Mouse (Mus musculus): ENCODE results near the gene Fam129a. TPM values are rescaled to one million over a fixed set of nuclear protein-coding genes. Genes with fewer than 3 reads are reported as not detected.
A peak's percentile ranks its signal among the peaks of the same experiment; 100 is the strongest.

The Fam129a gene
- total RNA-seq, 2 experiments from 2014 or later = 1.7 to 2.4 TPM

DNA sequence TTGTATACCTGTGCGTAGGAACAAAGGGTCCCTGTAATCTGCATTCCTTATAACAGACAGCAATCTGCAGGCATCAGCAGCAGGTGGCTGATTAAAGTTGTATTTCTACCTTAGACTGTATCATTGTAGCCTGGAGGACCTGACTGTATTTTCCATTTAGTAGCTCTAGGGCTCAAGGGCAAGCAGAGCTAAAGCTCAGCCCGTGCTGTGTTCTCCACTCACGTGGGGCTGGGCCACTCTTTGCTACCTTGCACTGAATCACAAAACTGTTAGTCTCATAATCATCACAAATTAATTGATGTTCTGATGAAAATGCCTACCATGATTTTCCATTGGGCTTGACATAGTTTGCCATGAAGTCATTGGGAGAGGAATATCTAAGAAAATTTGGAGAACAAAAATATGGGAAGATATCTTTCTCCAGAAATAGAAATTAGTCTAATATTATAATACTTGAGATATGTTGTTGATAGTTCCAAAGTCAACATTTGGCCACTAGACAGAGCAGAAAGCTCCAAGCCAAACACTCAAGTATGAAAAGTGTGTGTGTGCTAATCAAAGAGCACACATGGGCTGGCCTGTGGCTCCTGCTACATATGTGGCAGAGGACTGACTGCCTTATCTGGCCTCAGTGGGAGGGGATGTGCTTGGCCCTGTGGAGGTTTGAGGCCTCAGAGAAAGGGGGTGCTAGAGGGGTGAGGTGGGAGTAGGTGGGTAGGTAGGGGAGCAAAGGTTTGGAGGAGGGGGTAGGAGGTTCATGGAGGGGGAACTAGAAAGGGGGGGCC lies 53.6 kb downstream of the Fam129a start:
- no peak for DNase-seq (ENCODE audit: extremely low spot score in 1 of 2, low spot score in 1 of 2)

DNA sequence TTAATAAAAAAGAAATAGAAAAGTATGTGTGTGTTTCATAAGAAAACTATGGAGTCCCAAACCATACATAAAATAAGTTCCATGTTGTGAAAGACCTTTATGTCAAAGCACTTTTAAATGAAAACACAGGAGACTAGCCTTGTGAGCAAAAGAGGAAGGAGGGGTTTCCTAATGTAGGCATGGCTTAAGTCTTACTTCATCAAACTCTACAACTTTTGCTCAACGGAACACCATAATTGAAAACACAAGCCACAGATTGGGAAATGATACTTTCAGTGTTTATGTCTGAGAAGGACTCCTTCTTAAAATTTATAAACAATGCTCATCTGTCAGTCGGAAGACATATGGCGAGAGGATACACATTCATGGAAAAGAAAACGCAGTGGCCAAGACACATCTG lies 54.3 kb downstream of the Fam129a start:
- no peak for DNase-seq (ENCODE audit: extremely low spot score in 1 of 2, low spot score in 1 of 2)

DNA sequence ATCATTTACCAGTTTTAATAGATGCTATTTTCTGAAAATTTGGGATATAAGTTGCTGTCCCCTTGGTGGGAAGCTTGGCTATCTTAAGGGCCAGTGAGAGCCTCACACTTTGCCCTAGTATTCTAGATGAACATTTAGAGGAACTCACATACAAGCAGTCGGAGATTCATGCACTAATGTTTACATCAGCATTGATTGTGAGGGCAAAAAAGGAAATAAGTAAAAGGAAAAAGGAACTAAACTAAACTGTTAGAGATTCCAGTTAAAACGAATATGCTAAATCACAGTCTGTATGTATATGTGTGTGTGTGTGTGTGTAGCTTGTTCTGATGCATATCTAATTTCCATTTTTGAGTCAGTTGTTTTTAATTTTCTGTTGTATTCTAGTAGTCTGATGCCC lies 54.7 kb downstream of the Fam129a start:
- no peak for DNase-seq (ENCODE audit: extremely low spot score in 1 of 2, low spot score in 1 of 2)

DNA sequence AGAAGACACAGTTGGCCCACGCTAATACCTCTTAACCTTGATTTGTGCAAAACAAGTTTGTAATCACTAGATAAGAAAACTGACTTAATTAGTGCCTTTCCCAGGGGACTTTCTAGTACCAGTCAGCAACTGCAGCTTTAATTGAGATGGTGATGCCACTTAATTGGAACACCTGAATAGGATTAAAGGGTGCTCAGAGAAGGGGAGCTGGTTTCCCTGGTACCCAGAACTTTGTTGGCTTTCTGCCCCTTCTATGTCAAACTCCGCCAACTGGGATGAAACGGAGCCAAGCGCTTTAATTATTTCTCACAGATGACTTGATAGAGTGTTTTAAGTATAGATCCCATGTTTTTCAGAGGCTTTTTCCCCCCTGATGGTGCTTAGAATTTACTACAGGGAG lies 55.6 kb downstream of the Fam129a start:
- peak in 1 of 2 experiments; percentile 11 for DNase-seq (ENCODE audit: extremely low spot score in 1 of 2, low spot score in 1 of 2)

DNA sequence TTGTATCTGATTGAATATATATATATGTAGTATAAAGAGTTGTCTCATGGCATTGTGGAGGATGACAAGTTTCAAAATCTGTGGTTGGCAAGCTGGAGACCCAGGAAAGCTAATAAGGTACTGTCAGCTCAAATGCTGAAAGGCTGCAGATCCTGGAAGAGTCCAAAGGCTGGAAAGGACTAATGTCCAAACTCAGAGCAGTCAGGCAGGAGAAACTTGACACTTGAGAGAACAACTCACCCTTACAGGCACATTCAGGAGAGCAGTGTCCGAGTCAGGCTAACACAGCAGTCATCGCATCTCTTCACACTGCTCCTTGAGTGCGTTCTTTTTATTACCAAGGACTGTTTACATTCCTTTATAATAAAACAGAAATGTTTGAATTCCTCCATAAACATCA lies 56.2 kb downstream of the Fam129a start:
- DNase-seq (ENCODE audit: extremely low spot score in 1 of 2, low spot score in 1 of 2) = no peak

DNA sequence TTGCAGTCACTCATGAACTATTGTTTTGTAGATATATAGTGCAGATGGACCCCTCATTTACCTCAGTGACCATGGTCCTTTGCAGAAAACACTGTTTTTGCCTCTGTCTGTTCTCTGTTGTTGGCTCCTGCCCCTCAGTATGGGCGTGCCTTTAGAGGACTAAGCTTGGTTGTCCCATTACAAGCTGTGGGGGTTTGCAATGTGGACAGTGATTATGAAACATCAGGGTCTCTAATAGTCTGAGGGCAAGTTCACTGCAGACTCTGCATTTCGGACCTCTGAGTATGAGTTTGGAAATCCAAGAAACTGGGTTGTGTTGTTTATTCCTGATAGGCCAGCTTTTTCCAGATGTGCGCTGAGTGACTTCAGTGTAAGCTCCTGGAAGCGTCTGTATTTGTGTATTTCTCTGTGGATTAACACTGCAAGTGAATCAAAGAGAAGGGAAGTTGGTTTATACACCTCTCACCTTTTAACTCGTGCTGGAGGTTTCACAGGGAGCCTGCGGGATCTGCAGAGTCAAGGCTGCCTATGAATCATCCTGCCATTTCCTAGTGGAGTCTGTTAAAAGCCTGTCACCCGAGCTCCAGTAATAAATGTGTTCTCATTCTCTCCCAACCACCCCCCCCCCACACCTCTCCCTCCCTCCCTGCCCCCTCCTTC lies 58.7 kb downstream of the Fam129a start:
- DNase-seq (ENCODE audit: extremely low spot score in 1 of 2, low spot score in 1 of 2) = no peak

DNA sequence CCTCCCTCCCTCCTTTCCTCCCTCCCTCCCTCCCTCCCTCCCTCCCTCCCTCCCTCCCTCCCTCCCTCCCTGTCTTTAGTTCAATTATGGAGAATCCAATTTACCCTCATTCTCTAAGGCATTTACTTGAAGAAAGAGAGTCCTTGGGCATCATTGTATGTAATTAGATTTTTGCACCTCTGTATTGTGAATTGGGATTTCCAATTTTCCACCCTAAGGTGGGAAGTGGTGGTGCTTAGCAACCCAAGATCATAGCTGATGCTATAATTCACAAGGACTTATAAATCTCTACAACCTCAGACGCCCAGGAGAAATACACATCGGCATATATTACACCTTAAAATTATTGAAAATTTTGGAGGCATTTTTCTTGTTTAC lies 59.3 kb downstream of the Fam129a start:
- DNase-seq (ENCODE audit: extremely low spot score in 1 of 2, low spot score in 1 of 2) = no peak

DNA sequence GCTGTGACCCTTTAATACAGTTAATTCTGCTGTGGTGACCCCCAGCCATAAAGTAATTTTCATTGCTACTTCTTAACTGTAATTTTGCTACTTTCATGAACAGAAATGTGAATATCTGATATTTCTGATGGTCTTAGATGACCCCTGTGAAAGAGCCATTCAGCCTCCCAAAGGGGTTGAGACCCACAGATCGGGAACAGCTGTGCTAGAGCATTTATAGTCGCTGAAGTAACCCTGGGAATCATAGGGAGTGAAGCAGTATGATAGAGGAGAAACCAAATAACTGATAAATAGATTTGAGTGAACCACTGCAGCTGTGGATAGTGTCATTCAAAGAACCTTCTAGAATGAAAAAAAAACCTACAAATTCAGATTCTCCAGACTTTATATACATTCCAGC lies 60.1 kb downstream of the Fam129a start:
- DNase-seq (ENCODE audit: extremely low spot score in 1 of 2, low spot score in 1 of 2) = no peak

DNA sequence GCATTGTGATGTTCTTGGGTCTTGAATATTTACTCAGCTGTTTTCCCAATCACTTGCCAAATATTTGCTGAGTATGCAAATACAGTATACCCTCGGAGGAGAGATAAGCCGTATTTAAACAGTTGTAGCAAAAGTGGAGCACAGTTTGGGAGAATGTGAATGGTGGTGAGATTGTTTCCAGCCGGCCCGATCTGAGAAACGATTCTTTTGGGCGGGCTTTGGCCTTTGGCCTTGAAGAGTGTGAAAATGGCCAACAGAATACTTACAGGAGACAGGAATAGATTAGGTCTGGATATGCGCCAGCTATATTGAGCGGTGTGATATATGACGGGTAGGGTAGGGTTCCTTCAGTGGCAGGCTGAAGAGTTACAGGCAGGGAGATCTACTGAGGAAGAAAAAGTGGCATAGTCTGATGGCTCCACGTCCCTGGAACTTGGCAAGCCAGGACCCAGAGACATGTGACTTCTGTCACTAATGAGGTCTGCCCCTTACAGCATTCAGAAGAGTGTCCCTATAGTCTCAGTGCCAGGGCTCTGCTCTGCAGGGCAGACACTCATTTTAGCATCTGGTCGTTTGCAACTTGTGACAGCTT lies 60.8 kb downstream of the Fam129a start:
- DNase-seq (ENCODE audit: extremely low spot score in 1 of 2, low spot score in 1 of 2) = no peak

DNA sequence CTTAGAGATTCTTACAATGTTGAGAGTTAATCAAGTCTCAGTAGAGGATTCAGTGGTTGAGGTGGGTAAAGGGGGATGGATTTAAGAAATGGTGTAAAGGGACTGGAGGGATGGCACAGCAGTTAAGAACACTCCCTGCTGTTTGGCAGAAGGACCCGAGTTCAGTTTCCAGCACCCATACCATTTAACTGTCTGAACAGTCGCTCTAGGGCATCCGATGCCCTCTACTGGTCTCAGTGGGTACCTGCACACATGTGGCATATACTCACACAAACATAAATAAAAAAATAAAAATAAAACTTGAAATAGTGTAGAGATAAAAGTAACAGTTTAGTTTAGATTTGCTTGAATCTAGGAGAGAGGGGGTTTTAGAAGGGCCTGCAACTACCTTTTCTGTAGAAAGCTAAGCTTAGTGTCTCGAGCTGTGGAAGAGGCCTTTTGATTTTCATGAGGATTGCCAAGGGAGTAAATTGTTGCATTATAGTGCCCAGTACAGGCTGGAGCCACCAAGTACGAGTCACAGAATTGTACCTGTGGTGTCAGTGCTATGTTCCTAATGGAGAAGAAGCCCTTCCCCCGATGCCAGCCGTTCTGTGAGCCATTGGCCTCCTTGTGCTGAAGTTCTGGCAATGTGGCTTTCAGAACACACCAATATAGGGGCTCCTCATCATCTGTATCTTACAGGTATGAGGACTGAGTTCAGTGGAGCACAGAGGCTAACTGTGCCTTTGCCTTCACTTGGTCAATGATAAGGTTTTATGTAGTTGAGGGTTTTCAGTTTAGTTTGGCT lies 61.8 kb downstream of the Fam129a start:
- DNase-seq (ENCODE audit: extremely low spot score in 1 of 2, low spot score in 1 of 2) = no peak

DNA sequence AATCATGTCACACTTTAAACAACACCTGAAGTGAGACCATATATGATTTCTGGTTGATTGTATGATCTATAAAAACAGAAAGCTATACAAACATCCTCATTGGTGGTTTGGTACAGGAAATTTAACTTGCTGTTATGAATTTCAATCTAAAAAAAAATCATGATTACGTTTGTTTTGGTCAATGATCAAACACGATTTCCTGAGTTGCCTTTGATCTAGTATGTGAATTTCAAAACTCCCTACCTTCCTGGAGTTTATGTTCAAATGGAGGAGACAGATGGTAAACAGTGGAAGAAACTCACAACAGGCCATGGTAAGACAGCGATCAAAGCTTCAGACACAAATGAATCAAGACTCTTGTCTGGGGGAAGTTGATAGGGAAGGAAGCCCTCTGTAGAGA lies 65.7 kb downstream of the Fam129a start:
- DNase-seq (ENCODE audit: extremely low spot score in 1 of 2, low spot score in 1 of 2) = no peak

DNA sequence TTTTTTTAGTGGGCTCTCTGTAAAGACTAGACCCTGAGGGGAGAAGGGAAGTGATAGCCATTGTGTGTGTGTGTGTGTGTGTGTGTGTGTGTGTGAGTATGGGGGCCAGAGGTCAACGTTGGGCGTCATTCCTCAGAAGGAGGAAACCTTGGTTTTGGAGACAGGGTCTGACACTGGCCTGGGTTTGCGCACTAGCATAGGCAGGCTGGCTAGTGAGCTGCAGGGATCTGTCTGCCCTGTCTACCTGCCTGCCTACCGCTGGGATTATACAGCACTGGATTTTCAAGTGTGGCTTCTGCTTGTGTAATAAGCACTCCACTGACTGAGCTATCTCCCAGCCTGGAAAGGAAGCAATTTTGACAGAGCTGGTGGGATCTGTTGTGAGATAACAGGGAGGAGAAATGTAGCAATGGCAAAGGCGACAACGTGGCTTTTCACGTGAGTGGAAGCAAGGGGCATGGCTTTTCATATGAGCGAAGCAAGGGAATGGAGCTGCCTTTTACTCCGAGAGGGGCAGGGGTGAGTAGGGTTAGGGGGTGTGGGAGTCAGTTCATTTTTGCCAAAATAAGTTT lies 66.5 kb downstream of the Fam129a start:
- no peak for DNase-seq (ENCODE audit: extremely low spot score in 1 of 2, low spot score in 1 of 2)

DNA sequence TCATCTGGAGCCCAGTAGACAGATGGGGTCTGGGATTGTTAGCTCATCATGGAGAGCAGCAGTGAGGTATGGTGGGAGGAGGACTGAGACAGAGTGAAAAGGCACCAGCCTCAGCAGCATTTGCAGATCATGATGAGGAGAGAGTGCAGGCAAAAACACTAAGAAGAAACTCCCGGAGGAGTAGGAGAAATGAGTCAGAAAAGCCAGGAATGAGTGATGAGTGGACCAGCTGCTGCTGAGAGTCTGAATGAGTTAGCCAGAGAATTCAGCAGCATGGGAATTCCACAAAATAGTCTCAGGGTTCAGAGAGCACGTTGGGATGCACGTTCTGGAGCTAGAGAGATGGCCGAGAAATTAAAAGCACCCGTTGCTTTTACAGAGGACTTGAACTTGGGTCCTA lies 67.4 kb downstream of the Fam129a start:
- no peak for DNase-seq (ENCODE audit: extremely low spot score in 1 of 2, low spot score in 1 of 2)

DNA sequence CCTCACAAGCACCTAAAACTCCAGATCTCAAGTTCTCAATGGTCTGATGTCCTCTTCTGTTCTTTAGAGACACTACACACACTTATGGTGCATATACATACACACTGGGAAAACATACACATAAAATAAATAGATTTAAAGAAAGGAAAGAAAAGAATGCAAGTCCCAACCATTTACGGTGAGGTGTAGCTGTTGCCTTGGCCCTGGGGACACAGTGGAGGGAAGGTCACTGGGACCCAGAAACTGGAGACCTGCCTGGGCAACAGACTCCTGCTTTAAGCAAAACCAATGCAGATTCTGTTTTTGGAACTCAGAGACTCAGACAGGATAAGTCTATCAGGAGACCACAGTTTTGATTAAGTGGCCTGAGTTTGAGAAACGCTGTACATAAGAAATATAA lies 67.8 kb downstream of the Fam129a start:
- DNase-seq (ENCODE audit: extremely low spot score in 1 of 2, low spot score in 1 of 2) = no peak

DNA sequence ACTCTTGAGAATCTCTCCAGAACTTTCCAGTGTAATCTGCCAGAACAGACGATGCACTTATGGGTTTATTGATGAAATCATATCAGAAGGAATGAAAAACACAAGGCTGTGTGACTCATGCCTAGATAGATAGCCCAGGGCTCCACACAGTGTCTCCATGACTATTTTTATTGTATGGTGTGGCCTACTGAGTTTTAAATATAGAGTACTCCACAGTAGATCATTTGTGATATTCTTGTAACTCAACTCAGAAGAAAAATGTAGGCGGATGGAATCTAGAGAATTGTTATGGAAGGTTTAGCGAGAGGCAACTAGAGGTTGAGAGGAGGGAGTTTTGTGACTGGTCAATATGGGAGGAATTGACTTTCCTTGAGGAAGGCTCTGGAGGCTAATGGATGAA lies 75.4 kb downstream of the Fam129a start:
- no peak for DNase-seq (ENCODE audit: extremely low spot score in 1 of 2, low spot score in 1 of 2)

DNA sequence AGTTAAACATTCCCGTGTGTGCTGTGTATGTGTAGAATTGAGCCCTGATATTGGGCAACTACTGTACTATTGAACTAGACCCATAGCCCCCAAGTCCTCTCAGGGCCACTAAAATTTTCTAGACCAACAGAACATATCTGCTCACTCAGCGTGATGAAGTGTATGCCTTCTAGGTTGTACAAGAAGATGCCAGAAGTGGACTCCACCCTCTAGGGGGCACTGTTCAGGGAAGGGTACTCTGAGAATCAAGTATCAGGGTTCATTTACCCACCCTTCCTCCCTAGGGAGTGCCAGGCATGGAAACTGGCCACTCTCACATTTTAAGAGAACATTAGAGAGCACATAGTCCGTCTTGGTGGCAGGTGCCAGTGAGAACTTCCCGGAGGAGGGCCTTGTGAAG lies 77.1 kb downstream of the Fam129a start:
- no peak for DNase-seq (ENCODE audit: extremely low spot score in 1 of 2, low spot score in 1 of 2)

DNA sequence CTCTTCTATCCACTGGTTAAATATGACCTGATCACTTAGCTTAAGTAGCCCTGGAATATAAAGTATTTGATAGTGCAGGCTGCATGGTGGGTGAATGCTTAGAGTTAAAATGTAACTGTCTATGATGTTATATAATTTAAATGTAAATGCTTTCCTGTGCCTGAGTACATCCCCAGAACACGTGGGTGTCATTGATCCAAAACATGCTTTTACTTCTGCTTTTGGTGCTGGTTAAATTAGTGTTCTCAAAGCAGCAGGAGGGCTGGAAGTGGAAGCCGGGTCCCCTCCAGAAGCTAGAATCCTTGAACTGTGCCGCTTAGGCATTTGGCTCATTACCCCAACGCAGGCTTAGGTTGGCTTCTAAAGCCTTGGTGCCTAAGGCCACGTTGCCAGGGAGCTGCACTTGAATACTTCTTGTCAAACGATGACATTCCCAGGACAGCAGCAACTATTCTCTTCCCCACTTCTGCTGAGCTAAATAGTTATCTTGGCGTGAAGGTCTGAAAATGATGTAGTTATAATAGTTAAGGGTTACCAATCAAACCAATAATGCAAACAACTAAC lies 86.1 kb downstream of the Fam129a start:
- DNase-seq (ENCODE audit: extremely low spot score in 1 of 2, low spot score in 1 of 2) = no peak

DNA sequence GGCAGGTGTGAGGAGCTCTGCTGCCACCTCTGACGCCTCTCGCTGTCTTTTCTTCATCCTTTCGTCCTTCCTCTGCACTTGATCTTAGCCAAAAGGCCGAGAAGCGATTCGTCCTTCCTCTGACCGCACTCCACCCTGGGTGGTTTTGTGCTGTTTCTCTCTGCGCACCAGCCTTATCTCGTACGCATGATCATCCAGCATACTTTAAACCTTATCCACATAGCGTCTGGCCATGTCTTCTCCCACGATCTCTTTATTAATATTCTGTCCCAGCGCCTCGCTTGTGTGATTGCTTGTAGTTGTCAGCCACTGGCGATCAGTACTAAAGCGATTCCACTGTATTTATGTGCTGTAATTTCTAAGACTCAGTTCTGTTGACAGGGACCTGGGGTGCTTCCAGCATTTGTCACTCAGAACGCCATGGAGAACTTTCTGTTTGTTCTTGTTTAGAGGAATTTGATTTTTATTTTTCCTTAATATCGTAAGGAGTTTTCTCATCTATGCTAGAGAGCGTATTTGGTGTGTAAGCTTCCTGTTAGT lies 87.4 kb downstream of the Fam129a start:
- DNase-seq (ENCODE audit: extremely low spot score in 1 of 2, low spot score in 1 of 2) = peak; percentile 8 to 12

DNA sequence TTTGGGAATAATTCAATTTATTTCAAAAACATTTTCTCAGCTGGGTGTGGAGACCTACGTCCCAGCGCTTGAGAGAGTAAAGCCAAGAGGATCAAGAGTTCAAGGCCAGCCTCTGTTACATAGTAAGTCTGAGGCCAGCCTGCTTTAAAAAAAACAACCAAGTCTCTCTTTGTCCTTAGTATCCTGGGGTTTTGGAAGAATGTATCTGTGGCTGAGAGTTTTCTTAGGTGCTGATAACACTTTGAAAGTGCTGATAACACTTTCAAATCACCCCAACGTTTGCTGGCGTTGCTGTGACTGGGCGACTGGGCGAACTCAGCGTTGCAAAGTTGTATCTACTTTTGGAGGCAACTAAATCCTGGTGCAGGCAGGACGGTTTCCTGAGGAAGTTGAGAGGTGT lies 88.7 kb downstream of the Fam129a start:
- no peak for DNase-seq (ENCODE audit: extremely low spot score in 1 of 2, low spot score in 1 of 2)

DNA sequence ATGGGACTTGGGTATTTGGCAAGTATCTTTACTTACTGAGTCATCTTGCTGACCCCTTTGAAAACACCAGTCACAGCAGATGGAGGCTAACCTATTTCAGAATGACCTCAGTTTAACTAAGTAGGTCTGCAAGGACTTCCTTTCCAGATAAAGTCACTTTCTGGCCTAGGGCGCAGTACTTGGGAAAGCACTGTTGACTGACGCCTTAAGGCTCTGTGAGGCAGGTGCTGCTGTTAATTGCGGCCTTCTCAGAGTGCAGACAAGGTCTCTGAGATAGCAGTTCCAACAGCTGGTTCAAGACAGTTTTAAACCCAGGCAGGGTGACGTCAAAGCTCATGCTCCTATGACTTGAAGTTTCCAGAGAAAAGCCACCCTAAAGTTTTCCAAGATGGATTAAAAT lies 89.3 kb downstream of the Fam129a start:
- no peak for DNase-seq (ENCODE audit: extremely low spot score in 1 of 2, low spot score in 1 of 2)

All from layer of hippocampus, postnatal 25 days (tissue).